Mouse (Mus musculus) heart, postnatal 0 days (tissue): ENCODE results near the gene Nxf1.

ENCODE experiments used
- CTCF ChIP-seq: IDR thresholded peaks from 2 replicates; pipeline ENCODE4 v1.5.1; 2016; ENCODE audit warnings: antibody characterized with exemption, control low read depth, low read depth
- EP300 ChIP-seq: IDR thresholded peaks from 2 replicates; pipeline ENCODE4 v1.6.1; 2016; ENCODE audit warnings: antibody characterized with exemption, low read depth

DNA sequence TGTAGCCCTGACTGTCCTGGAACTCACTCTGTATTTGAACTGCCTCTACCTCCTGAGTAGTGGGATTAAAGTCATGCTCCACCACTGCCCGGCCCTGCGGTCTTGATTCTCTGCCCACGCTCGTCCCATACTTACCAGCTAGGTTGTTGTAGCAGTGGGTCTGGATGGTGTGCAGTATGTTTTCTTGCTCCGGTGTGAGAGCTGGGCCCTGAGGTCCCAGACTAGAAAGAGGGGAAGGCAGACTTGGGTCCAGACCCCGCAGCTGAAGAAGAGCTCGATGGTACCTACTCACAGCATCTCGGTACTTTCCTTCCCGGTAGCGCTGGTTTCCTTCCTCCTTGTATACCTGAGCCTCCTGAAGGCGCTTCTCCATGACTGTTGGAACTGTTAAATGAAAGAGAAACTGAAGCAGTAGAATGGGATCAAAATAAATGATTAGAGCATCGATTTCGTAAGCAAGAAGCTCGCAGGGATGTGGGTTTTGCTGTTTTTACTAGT, 61.5 kb downstream of the Nxf1 start:
- no peak for TF ChIP-seq EP300
- no peak for TF ChIP-seq CTCF
